8 mouse cellular contexts compared by ENCODE assay signal in the genomic region with DNA sequence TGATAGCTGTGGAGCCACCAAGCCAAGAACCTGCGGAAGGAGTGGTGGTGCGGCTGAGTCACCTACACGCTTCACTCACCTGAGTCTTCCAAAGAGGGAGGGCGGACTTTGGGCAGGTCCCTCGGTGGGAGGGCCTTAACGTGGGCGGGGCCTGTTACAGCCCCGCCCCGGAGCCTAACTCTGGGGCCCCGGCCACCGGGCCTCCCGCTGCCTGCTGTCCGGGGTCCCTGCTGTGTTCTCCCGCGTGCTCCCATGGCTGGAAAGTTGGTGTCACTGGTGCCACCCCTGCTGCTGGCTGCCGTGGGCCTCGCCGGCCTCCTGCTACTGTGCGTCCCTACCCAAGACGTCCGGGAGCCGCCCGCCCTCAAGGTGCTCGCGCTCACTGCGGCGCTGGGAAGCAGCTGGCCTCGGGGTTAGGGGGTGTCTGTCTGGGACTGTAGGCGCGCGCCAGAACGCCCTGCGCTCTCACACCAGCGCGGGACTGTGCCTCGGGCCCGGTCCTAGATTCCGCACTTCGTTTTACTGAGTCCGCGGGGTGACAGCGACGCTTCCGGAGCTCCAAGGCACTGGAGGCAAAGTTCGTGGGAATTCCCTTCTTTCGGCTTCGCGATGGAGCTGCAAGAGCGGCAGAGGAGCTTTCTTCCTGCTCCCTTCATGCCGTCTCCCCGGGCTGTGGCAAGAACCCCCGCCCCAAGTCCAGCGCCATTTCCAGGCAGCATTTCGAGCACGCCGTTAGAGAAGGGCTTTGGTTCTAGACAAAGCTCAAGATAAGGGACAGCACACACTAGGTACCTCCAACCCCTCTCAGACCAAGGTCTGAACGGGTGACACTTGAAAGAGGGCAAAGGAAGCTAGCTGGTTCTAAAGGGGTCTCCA. TPM values are rescaled to one million over a fixed set of nuclear protein-coding genes. Genes with fewer than 3 reads are reported as not detected.
DNase-seq lines count a peak whose midpoint lies in the region; ATAC-seq and TF ChIP-seq lines count a peak whose summit lies in the region.

A gene (plus strand): TSS at position 154 of the 876 bp plus-strand sequence.

- peak within 1 kb of the TSS; percentile 40 for H3K4me3 ChIP-seq in left cerebral cortex, adult 2 months
- peak within 1 kb of the TSS; percentile 57 for H3K4me3 ChIP-seq in intestine, postnatal 0 days (ENCODE audit: low read depth, low read length)
- peak within 1 kb of the TSS; percentile 35 for H3K4me3 ChIP-seq in neural tube, embryonic 13.5 days

- no peak for DNase-seq in left cerebral cortex, adult 2 months (ENCODE audit: extremely low spot score in 1 of 2, low spot score in 2 of 2)
- DNase-seq in left cerebral cortex, adult 11 months (ENCODE audit: low spot score) = no peak
- peak; percentile 46 to 67 for DNase-seq in cerebellum, postnatal 10 days
- DNase-seq in heart, adult 11 months = peak; percentile 97
- DNase-seq in liver = peak; percentile 47
- no peak for DNase-seq in right cerebral cortex, postnatal 4 days

- peak within 1 kb of the TSS; percentile 96 for H3K4me2 ChIP-seq in intestine, postnatal 0 days (replicated peaks; ENCODE audit: low read depth)
- peak within 1 kb of the TSS; percentile 62 for H3K4me2 ChIP-seq in neural tube, embryonic 13.5 days

- H3K4me1 ChIP-seq in intestine, postnatal 0 days (replicated peaks; ENCODE audit: control insufficient read depth, insufficient read depth, low read length) = no peaks in the 10 kb centered on the region
- peaks cover 33% of the 10 kb centered on the region for H3K4me1 ChIP-seq in neural tube, embryonic 13.5 days (replicated peaks)

- no peaks in the 10 kb centered on the region for H3K9me3 ChIP-seq in intestine, postnatal 0 days (ENCODE audit: control insufficient read depth)
- H3K9me3 ChIP-seq in neural tube, embryonic 13.5 days = no peaks in the 10 kb centered on the region

- peak within 1 kb of the TSS; percentile 62 for H3K9ac ChIP-seq in intestine, postnatal 0 days (ENCODE audit: low read depth, low read length)
- H3K9ac ChIP-seq in neural tube, embryonic 13.5 days = peak within 1 kb of the TSS; percentile 60

- 1% methylated on average over 55 of the region's 57 CpGs for WGBS in intestine, postnatal 0 days
- WGBS in neural tube, embryonic 13.5 days = 1% methylated on average over 57 of the region's 57 CpGs

- intact Hi-C loops in left cerebral cortex, adult 2 months (cut with DNase I) = no loop called here

- ATAC-seq in intestine, postnatal 0 days = peak; percentile 91
- ATAC-seq in neural tube, embryonic 13.5 days (ENCODE audit: low read depth) = no peak

- no peaks in the 10 kb centered on the region for H3K36me3 ChIP-seq in intestine, postnatal 0 days (ENCODE audit: control insufficient read depth, insufficient read depth)
- no peaks in the 10 kb centered on the region for H3K36me3 ChIP-seq in neural tube, embryonic 13.5 days

- peak; percentile 5 for TF ChIP-seq CTCF in left cerebral cortex, adult 2 months (IDR thresholded peaks at IDR 0.05)
- peak; percentile 59 for TF ChIP-seq CTCF in intestine, postnatal 0 days (IDR thresholded peaks at IDR 0.05; ENCODE audit: low read depth)

- H3K27ac ChIP-seq in left cerebral cortex, adult 2 months = peak within 1 kb of the TSS; percentile 72
- peak within 1 kb of the TSS; percentile 82 for H3K27ac ChIP-seq in intestine, postnatal 0 days (ENCODE audit: low read depth, low read length)
- no peak within 1 kb of the TSS; the same call in 1 of the 2 replicates for H3K27ac ChIP-seq in neural tube, embryonic 13.5 days (replicated peaks)

- H3K27me3 ChIP-seq in intestine, postnatal 0 days (replicated peaks; ENCODE audit: control insufficient read depth, insufficient read depth, low read length) = 0 out of 2 replicates have a peak, but pooled peaks cover 3% of the 10 kb centered on the region
- peaks cover 92% of the 10 kb centered on the region for H3K27me3 ChIP-seq in neural tube, embryonic 13.5 days

RNA-seq across cellular contexts. Expression of the gene that starts here (rescaled TPM):
- 10 to 100 TPM; 11.5 to 13.1 TPM for total RNA-seq in left cerebral cortex, adult 2 months (2021)
- polyA plus RNA-seq in intestine, postnatal 0 days (2015; fragmentation: Nextera tagmentation; extraction: Ambion mirVana) = 33.9 and 38.1 TPM in 2 replicates
- 11.0 and 14.8 TPM in 2 replicates for polyA plus RNA-seq in neural tube, embryonic 13.5 days (2015; fragmentation: Nextera tagmentation; extraction: Ambion mirVana)

Comparison
In these comparisons a context has a peak if more than half of its experiments do, and no peak if none do; other contexts are left out.
1. DNase-seq: peak in cerebellum, postnatal 10 days (2 of 2), heart, adult 11 months (single experiment) and liver (single experiment); none in left cerebral cortex, adult 2 months (0 of 2), left cerebral cortex, adult 11 months (single experiment) and right cerebral cortex, postnatal 4 days (single experiment).
2. Peak in every context shown above with its lines, with median percentiles within 50 percentile points of each other: H3K4me3 ChIP-seq.